Mouse (Mus musculus) megakaryocyte, embryonic 14.5 days (primary cell): ENCODE results near the gene Lrmda.

ENCODE experiments used
- FLI1 ChIP-seq: IDR thresholded peaks from 2 replicates; pipeline ENCODE4 v1.6.1; 2012; ENCODE audit warnings: low read length, inconsistent platforms, mixed read lengths
- GATA1 ChIP-seq: IDR thresholded peaks from 3 replicates; pipeline ENCODE4 v1.6.1; 2012; ENCODE audit warnings: mixed read lengths, low read length, inconsistent platforms, borderline replicate concordance

DNA sequence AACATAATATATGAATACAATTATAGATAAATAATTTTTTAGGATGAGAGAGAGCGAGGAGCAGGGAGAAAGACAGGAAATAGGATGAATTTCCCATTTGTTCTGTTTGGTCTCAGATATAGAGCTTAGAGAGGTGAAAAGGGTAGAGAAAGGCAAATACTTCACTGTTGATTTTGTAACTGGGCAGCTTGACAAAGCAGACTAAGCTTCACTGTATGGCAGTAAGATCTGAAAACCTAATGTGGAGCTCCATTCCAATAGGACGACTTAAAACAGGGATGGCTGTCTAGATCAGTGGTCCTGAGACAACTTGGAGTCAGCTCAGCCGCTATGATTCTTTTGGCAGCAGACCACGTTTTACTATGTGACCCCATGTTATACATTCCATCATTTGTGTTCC, 566.8 kb downstream of the Lrmda start:
- TF ChIP-seq FLI1: no peak
- TF ChIP-seq GATA1: no peak
